Mouse (Mus musculus) forebrain, embryonic 14.5 days (tissue): ENCODE data around the gene Egln3. TPM values are rescaled to one million over a fixed set of nuclear protein-coding genes. Genes with fewer than 3 reads are reported as not detected.

Experiments
- ATAC-seq: fragments of 200-750 bp; cut with Nextera tagmentation; 2 replicates; pipeline ENCODE4 v1.8.0; 2017; ENCODE audit warnings: mild to moderate bottlenecking, moderate library complexity
- DNase-seq: peaks from one replicate; pipeline ENCODE4 v3.0.0-alpha.2; 2015; ENCODE audit warnings: low spot score
- H3K27ac ChIP-seq: fragments of 300-500 bp; sonication (generic); 2 replicates; pipeline ENCODE4 v1.5.1; 2014; ENCODE audit warnings: low read depth, mild to moderate bottlenecking, control low read depth, low read length, moderate library complexity
- H3K27me3 ChIP-seq: fragments of 300-500 bp; sonication (generic); replicated peaks from 2 replicates; pipeline ENCODE4 v1.6.1; 2014; ENCODE audit warnings: low read length, control low read depth, mixed read lengths; ENCODE audit not compliant: control insufficient read depth, insufficient read depth
- H3K36me3 ChIP-seq: fragments of 300-500 bp; sonication (generic); 2 replicates; pipeline ENCODE4 v1.6.1; 2014; ENCODE audit warnings: low read length, control low read depth; ENCODE audit not compliant: control insufficient read depth, insufficient read depth
- H3K4me1 ChIP-seq: fragments of 300-500 bp; sonication (generic); 2 replicates; pipeline ENCODE4 v1.6.1; 2014; ENCODE audit warnings: antibody characterized with exemption, low read length, control low read depth; ENCODE audit not compliant: control insufficient read depth, insufficient read depth
- H3K4me2 ChIP-seq: fragments of 300-500 bp; sonication (generic); 2 replicates; pipeline ENCODE4 v1.6.1; 2014; ENCODE audit warnings: mild to moderate bottlenecking, control low read depth, low read length
- H3K4me3 ChIP-seq: fragments of 300-500 bp; sonication (generic); 2 replicates; pipeline ENCODE4 v1.5.1; 2014; ENCODE audit warnings: low read depth, low read length, control low read depth
- H3K9ac ChIP-seq: fragments of 300-500 bp; sonication (generic); 2 replicates; pipeline ENCODE4 v1.6.1; 2014; ENCODE audit warnings: mild to moderate bottlenecking, low read length, control low read depth, moderate library complexity
- H3K9me3 ChIP-seq: fragments of 300-500 bp; sonication (generic); replicated peaks from 2 replicates; pipeline ENCODE4 v1.6.1; 2016; ENCODE audit warnings: low read length, control low read depth, mixed read lengths; ENCODE audit not compliant: control insufficient read depth
- WGBS: fragments of 180-500 bp; shearing (Covaris S2); extraction: QIAGEN DNeasy Blood & Tissue Kit; methylation state at CpG from one replicate; pipeline ENCODE4 v1.1.7; 2014; 5-methylcytosine and 5-hydroxymethylcytosine counted together
- polyA plus RNA-seq: library from polyadenylated mRNA; unstranded; fragments of >200 nt; fragmentation: Nextera tagmentation; extraction: Ambion mirVana; gene quantifications from 2 replicates; pipeline ENCODE4 v1.2.1, GENCODE M21; 2014

Egln3 gene
- polyA plus RNA-seq, 1 experiment from 2014 or later: 5.9 TPM

DNA sequence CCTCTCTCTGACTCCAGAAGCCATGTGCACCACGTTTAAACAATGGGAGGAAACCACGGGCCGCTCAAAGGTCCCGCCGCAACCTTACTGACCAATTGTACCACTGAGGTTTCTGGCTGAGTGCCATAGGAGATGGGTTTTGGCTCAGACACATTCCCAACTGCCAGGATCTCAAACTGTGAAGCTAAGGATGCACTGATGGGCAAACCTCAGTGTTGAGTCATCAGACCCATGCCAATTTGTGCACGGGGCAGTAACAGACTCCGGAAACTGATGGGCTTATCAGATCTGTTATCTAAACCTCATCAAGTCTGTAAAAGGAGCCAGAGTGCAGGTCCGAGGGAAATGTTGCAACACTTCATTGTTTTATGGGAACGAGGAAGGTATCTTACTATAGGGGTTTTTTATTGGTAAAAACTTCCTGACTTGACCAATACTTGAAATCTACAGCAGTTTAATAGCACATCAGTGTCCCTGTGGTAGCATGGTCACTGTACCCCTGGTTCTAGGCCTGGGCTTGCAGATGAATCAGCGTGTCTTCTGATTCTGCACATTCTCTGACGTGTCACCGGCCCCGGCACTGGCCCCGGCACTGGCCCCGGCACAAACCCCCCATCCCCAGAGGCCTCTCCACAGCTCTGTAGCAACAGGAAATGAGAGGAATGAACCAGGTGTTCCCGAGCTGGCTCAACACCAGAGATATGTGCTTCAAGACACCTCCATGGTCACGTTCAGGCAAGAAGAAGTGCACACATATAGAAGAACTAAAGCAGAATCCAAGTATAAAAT lies 15.7 kb downstream of the Egln3 start:
- DNase-seq (no peak), ATAC-seq (no peak)
- no peak overlapping the region for H3K9ac ChIP-seq
- H3K36me3 ChIP-seq: no peaks in the 10 kb centered on the region
- no peak overlapping the region for H3K4me3 ChIP-seq
- H3K4me1 ChIP-seq: peaks cover 20% of the 10 kb centered on the region
- no peaks in the 10 kb centered on the region for H3K27me3 ChIP-seq
- H3K4me2 ChIP-seq: no peak overlapping the region
- no peaks in the 10 kb centered on the region for H3K9me3 ChIP-seq
- no peak overlapping the region for H3K27ac ChIP-seq
- WGBS: 80% methylated on average over 17 of the region's 17 CpGs

DNA sequence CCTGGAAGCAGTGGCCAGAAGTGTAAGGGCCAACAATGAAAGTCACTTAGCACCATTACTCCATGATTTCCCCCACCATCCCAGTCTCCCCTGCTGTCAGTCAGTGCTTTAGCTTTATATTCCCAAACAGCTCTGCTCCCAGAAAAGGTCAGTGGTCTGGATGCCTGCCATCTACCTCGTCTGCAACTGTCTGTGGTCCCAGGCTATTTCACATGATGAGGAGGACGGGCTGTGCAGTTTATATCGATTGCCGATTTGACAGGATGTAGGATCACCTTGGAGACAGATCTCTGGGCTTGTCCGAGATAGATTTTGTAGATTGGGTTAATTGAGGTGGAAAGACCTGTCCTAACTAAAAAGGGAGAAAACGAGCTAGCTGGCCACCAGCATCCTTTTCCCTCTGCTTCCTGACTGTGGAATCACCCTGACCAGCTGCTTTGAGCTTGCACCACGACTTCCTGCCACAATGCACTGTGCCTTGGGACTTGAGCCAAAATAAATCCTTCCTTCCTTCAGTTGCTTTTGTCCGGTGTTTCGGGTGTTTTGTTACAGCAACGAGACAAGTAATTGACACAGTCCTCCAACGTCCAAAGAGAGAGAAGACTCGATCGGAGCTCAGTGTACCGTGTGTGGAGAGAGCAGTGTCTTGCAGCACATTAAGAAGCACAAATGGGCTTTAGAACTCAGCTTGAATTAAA lies 16.6 kb downstream of the Egln3 start:
- Histone ChIP-seq H3K9ac (no peak overlapping the region), H3K36me3 (no peaks in the 10 kb centered on the region), H3K27me3 (no peaks in the 10 kb centered on the region), H3K27ac (no peak overlapping the region), H3K4me3 (no peak overlapping the region), H3K4me2 (no peak overlapping the region), H3K4me1 (peaks cover 11% of the 10 kb centered on the region), H3K9me3 (no peaks in the 10 kb centered on the region)
- ATAC-seq: no peak
- no peak for DNase-seq
- WGBS: 24% methylated on average over 14 of the region's 14 CpGs

DNA sequence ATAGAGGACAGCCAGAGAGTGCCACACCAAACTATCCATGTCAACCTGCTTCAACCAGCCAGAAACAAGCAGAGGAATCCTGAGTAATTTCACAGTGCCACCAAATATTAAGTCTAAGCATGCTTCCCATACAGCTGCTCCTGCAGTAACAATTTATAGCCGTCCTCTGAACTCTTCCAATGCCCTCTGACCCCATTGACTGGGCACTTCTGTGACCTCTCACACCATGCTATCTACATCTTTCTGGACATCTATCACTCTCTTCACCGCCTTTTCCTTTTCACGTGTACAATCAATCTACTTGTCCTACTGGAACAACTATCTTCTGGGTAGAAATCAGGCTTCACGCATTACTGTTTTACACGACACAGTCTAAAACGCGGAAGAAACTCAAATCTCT lies 19.4 kb downstream of the Egln3 start:
- no peaks in the 10 kb centered on the region for H3K36me3 ChIP-seq
- DNase-seq (no peak), ATAC-seq (no peak)
- no peak overlapping the region for H3K4me2 ChIP-seq
- WGBS: 98% methylated on average over 7 of the region's 7 CpGs
- H3K9me3 ChIP-seq: no peaks in the 10 kb centered on the region
- H3K27ac ChIP-seq: no peak overlapping the region
- H3K4me1 ChIP-seq: no peaks in the 10 kb centered on the region; the same call in 1 of the 2 replicates
- no peak overlapping the region for H3K4me3 ChIP-seq
- no peak overlapping the region for H3K9ac ChIP-seq
- H3K27me3 ChIP-seq: no peaks in the 10 kb centered on the region

DNA sequence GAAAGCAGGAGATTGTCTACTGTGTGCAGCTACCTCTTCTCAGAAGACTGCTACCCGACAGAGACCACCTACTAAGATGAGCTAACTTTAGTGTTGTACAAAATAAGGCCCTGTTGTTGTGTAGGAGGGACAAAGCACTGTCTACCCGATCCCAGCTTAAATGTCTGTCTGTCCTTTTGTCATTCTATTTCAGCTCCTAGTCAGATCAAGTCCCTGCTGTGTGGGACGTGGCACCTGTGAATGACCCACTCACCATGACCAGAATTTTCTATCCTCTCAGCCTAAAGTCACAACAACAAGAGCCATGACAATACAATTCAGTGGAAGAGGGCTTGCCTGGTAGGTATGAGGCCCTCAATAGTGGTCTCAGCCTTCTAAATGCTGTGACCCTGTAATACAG lies 25.3 kb downstream of the Egln3 start:
- H3K9ac ChIP-seq: no peak overlapping the region
- no peak overlapping the region for H3K4me3 ChIP-seq
- WGBS: 46% methylated on average over 3 of the region's 3 CpGs
- H3K4me1 ChIP-seq: no peaks in the 10 kb centered on the region
- no peak overlapping the region for H3K27ac ChIP-seq
- no peaks in the 10 kb centered on the region for H3K27me3 ChIP-seq
- ATAC-seq: no peak
- no peak overlapping the region for H3K4me2 ChIP-seq
- H3K9me3 ChIP-seq: no peaks in the 10 kb centered on the region
- no peaks in the 10 kb centered on the region for H3K36me3 ChIP-seq
- no peak for DNase-seq

DNA sequence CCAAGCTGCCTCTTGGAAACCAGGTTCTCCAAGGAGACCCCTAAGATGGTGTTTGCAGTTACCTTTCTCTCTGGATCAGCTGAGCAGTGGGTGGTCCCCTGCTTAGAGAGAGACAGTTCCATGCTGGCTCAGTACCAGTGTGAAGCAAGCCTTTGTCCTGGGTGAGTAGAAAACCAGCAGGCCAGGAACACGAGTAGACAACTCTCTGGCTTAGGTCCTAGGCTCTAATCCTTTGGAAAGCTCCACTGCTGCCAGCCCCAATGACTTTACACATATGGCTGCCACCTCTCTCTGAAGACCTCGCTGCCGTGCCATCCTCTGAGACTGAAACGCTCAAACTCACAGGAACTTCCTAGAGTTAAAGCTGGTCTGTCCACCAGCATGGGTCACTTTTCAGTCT lies 34.9 kb downstream of the Egln3 start:
- no peak overlapping the region for H3K4me3 ChIP-seq
- no peak for DNase-seq
- no peaks in the 10 kb centered on the region for H3K9me3 ChIP-seq
- WGBS: 77% methylated on average over 4 of the region's 4 CpGs
- no peak overlapping the region for H3K27ac ChIP-seq
- H3K27me3 ChIP-seq: 0 out of 2 replicates have a peak, but pooled peaks cover 5% of the 10 kb centered on the region
- no peaks in the 10 kb centered on the region; the same call in none of the 2 replicates for H3K4me1 ChIP-seq
- H3K9ac ChIP-seq: no peak overlapping the region
- no peak overlapping the region for H3K4me2 ChIP-seq
- no peaks in the 10 kb centered on the region for H3K36me3 ChIP-seq
- no peak for ATAC-seq

DNA sequence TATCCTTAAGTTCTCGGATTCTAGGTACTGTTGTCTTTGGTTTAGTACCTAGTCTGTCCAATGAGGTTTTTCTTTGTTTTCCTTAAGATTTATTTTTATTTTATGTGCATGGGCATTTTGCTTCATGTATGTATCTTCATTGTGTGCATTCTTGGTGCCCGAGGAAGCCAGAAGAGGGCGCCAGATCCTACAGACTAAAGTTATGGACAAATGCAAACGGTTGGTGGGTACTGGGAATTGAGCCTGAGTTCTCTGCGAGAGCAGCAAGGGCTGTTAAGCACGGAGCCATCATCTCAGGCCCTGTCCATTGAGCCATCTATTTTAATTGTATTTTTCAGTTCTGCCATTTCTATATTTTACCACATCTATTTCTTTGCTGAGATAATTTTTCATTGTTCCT lies 35.9 kb downstream of the Egln3 start:
- H3K27me3 ChIP-seq: 0 out of 2 replicates have a peak, but pooled peaks cover 5% of the 10 kb centered on the region
- H3K36me3 ChIP-seq: no peaks in the 10 kb centered on the region
- peaks cover 3% of the 10 kb centered on the region for H3K4me1 ChIP-seq
- WGBS: 84% methylated on average over 6 of the region's 6 CpGs
- H3K4me3 ChIP-seq: no peak overlapping the region
- DNase-seq (no peak), ATAC-seq (no peak)
- H3K9me3 ChIP-seq: no peaks in the 10 kb centered on the region
- no peak overlapping the region for H3K4me2 ChIP-seq
- no peak overlapping the region for H3K27ac ChIP-seq
- no peak overlapping the region for H3K9ac ChIP-seq

DNA sequence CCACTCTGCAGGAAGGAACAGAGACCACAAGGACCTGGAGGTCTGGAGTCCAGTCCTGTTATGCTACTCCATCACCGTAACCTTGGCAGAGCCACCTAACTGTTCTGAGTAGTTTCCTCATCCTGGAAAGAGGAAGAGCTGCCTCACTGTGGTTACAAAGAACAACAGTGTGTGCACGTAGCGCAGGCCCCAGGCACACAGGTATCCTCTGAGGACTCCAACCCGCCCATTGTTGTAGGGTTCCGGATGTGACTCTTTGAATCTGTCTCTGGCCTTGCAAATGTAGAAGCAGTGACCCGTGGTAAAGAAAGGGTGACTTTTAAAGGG lies 39.0 kb downstream of the Egln3 start:
- H3K27me3 ChIP-seq: 0 out of 2 replicates have a peak, but pooled peaks cover 5% of the 10 kb centered on the region
- H3K4me2 ChIP-seq: no peak overlapping the region
- H3K27ac ChIP-seq: no peak overlapping the region
- no peak overlapping the region for H3K9ac ChIP-seq
- no peaks in the 10 kb centered on the region for H3K36me3 ChIP-seq
- 43% methylated on average over 6 of the region's 6 CpGs for WGBS
- H3K4me3 ChIP-seq: no peak overlapping the region
- DNase-seq: no peak
- ATAC-seq: no peak
- H3K4me1 ChIP-seq: peaks cover 13% of the 10 kb centered on the region
- H3K9me3 ChIP-seq: no peaks in the 10 kb centered on the region

DNA sequence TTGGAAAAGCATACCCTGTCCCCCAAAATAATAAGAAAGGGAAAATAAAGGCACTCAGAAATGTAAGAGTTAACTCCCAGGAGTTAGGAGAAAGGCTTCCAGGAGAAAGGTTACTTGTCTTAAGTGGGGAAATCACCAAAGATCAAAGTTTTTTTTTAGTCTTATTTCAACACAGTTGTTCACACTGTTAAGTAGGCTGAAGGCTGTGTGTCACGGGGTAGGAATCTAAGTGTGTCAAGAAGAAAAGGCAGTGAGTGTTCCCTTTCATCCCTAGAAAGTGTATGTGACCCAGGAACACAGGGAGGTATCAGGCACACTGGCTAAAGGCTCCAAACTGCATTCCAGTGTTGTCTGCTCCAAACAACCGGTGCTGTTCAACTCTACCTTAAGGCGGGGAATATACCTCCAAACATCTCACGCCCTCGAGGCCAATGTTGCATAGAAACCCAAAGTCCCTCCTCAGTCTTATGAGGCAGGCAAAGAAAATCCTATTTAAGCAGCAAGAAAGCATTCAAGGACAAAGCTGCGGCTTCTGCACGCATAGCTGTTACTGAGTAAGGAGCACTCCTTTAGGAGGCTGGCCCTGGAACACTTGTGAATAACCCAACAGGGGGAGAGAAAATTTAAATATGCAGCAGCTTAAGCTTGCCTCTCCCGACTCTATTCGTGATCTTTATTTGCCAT lies 39.5 kb downstream of the Egln3 start:
- no peak overlapping the region for H3K4me2 ChIP-seq
- no peak overlapping the region for H3K9ac ChIP-seq
- H3K4me3 ChIP-seq: no peak overlapping the region
- ATAC-seq (no peak), DNase-seq (peak; percentile 0)
- 0 out of 2 replicates have a peak, but pooled peaks cover 5% of the 10 kb centered on the region for H3K27me3 ChIP-seq
- H3K36me3 ChIP-seq: no peaks in the 10 kb centered on the region
- H3K4me1 ChIP-seq: peaks cover 13% of the 10 kb centered on the region
- H3K27ac ChIP-seq: no peak overlapping the region
- no peaks in the 10 kb centered on the region for H3K9me3 ChIP-seq
- 18% methylated on average over 9 of the region's 9 CpGs for WGBS
